Mouse (Mus musculus) intestine, postnatal 0 days (tissue): ENCODE results near the gene Kars. TPM values are rescaled to one million over a fixed set of nuclear protein-coding genes. Genes with fewer than 3 reads are reported as not detected.

Experiments used
- ATAC-seq: fragments of 200-750 bp; cut with Nextera tagmentation; 2 replicates; pipeline ENCODE4 v1.8.0; 2017; ENCODE audit warnings: mild to moderate bottlenecking, moderate TSS enrichment, moderate library complexity
- H3K27ac ChIP-seq: fragments of 300-500 bp; sonication (generic); 2 replicates; pipeline ENCODE4 v1.5.1; 2014; ENCODE audit warnings: mild to moderate bottlenecking, low read depth, low read length, moderate library complexity
- H3K27me3 ChIP-seq: fragments of 300-500 bp; sonication (generic); replicated peaks from 2 replicates; pipeline ENCODE4 v1.6.1; 2014; ENCODE audit warnings: low read length, mixed read lengths; ENCODE audit not compliant: control insufficient read depth, insufficient read depth
- H3K36me3 ChIP-seq: fragments of 300-500 bp; sonication (generic); 2 replicates; pipeline ENCODE4 v1.6.1; 2014; ENCODE audit warnings: mild to moderate bottlenecking, moderate library complexity; ENCODE audit not compliant: control insufficient read depth, insufficient read depth
- H3K4me1 ChIP-seq: fragments of 300-500 bp; sonication (generic); replicated peaks from 2 replicates; pipeline ENCODE4 v1.6.1; 2014; ENCODE audit warnings: antibody characterized with exemption, low read length, mixed read lengths; ENCODE audit not compliant: control insufficient read depth, insufficient read depth
- H3K4me2 ChIP-seq: fragments of 300-500 bp; sonication (generic); replicated peaks from 2 replicates; pipeline ENCODE4 v1.6.1; 2014; ENCODE audit warnings: low read depth, mild to moderate bottlenecking, moderate library complexity
- H3K4me3 ChIP-seq: fragments of 300-500 bp; sonication (generic); 2 replicates; pipeline ENCODE4 v1.5.1; 2014; ENCODE audit warnings: low read depth, low read length
- H3K9ac ChIP-seq: fragments of 300-500 bp; sonication (generic); 2 replicates; pipeline ENCODE4 v1.6.1; 2014; ENCODE audit warnings: mild to moderate bottlenecking, low read depth, low read length
- H3K9me3 ChIP-seq: fragments of 300-500 bp; sonication (generic); 2 replicates; pipeline ENCODE4 v1.6.1; 2016; ENCODE audit warnings: mixed run types; ENCODE audit not compliant: control insufficient read depth
- CTCF ChIP-seq: sonication (generic); IDR thresholded peaks from 2 replicates; pipeline ENCODE4 v1.5.1; 2016; ENCODE audit warnings: low read depth, mild to moderate bottlenecking, control low read depth, antibody characterized with exemption, moderate library complexity
- WGBS: fragments of 180-500 bp; shearing (Covaris S2); extraction: QIAGEN DNeasy Blood & Tissue Kit; methylation state at CpG from one replicate; pipeline ENCODE4 v1.1.7; 2014; 5-methylcytosine and 5-hydroxymethylcytosine counted together
- polyA plus RNA-seq: library from polyadenylated mRNA; unstranded; fragments of >200 nt; fragmentation: Nextera tagmentation; extraction: Ambion mirVana; gene quantifications from 2 replicates; pipeline ENCODE4 v1.2.1, GENCODE M21; 2015

The Kars gene
- 63.7 and 69.2 TPM in 2 replicates for polyA plus RNA-seq

DNA sequence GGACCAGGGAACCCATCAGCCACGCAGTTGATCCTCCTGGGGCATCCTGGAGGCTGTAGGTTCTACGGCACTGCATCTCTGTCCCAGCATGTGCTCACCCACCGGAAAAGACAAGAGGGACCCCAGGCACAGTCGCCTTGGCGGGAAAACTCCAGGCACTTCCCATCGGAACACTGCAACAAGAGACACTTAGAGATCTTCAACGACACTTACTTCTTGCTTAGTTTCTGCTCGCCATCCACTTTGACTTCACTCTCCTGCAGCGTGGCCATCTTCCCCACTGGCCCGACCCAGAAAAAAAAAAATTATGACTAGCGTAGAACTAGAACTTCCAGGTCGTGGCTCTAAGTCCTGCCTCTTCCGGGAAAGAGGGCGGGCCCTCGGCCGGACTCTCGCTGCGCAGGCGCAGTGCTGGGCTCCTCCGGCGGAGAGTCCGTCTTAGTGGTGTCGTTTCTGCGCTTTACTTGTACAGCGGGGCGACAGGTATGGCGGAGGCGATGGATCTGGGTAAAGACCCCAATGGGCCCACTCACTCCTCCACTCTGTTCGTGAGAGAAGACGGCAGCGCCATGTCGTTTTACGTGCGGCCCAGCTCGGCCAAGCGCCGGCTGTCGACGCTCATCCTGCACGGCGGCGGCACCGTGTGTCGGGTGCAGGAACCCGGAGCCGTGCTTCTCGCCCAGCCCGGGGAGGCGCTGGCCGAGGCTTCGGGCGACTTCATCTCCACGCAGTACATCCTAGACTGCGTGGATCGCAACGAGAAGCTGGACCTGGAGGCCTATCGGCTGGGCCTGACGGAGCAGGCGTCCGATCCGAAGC, at the start of gene Kars, which contains the start of gene Terf2ip:
Gene Kars (minus strand): TSS at position 327 of the 819 bp plus-strand sequence.
Gene Terf2ip (plus strand): TSS at position 402 of the 819 bp plus-strand sequence.
- H3K4me1 ChIP-seq: peaks cover 10% of the 10 kb centered on the region
- H3K9ac ChIP-seq: peak within 1 kb of the TSS; percentile 87
- H3K27me3 ChIP-seq: no peaks in the 10 kb centered on the region
- no peaks in the 10 kb centered on the region; the same call in 1 of the 2 replicates for H3K36me3 ChIP-seq
- peak within 1 kb of the TSS; percentile 96 for H3K4me3 ChIP-seq
- ATAC-seq: peak; percentile 91
- H3K9me3 ChIP-seq: no peaks in the 10 kb centered on the region
- WGBS: under 1% methylated on average over 61 of the region's 61 CpGs
- peak within 1 kb of the TSS; percentile 97 for H3K4me2 ChIP-seq
- TF ChIP-seq CTCF: no peak
- H3K27ac ChIP-seq: peak within 1 kb of the TSS; percentile 71

DNA sequence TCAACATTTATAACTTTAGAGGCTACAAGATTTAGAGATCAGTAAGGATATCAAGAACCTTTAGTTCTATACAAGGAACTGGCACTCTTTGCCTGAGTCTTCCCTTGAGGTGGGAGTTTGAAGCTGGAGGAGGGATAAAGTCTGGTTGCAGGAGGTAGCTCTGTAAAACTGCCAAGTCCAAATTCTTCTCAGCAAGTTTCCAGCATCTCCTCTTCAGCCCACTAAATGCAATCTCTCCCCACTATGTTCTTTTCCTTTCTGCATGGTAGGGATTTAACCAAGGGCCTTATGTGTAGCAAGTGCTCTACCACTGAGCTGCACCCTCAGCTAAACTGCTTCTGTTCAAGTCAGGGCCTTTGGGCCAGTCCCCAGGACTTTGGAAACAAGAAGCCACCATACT, 43.3 kb upstream of the Kars start:
- no peak overlapping the region for H3K4me2 ChIP-seq
- H3K27me3 ChIP-seq: no peaks in the 10 kb centered on the region
- H3K9me3 ChIP-seq: no peaks in the 10 kb centered on the region
- no peak overlapping the region for H3K27ac ChIP-seq
- no peaks in the 10 kb centered on the region for H3K36me3 ChIP-seq
- no peaks in the 10 kb centered on the region for H3K4me1 ChIP-seq
- H3K4me3 ChIP-seq: no peak overlapping the region
- TF ChIP-seq CTCF: no peak
- no peak for ATAC-seq
- H3K9ac ChIP-seq: no peak overlapping the region

DNA sequence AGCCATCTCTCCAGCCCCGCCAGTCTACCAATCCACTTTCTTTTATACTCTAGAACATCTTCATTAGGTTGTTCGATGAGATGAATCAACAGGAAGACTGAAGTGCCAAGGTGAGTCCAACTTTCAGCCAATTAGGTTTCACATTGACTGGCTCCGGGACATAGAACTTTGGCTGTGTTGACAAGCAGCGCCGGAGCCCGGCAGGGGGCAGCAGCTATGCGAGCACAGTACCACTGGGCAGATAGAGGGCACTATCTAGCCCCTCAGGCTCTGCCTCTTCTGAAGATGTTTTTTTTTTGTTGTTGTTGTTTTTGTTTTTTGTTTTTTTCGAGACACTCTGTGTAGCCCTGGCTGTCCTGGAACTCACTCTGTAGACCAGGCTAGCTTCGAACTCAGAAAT, 40.4 kb upstream of the Kars start:
- ATAC-seq: no peak
- WGBS: 73% methylated on average over 9 of the region's 9 CpGs
- H3K27ac ChIP-seq: no peak overlapping the region

DNA sequence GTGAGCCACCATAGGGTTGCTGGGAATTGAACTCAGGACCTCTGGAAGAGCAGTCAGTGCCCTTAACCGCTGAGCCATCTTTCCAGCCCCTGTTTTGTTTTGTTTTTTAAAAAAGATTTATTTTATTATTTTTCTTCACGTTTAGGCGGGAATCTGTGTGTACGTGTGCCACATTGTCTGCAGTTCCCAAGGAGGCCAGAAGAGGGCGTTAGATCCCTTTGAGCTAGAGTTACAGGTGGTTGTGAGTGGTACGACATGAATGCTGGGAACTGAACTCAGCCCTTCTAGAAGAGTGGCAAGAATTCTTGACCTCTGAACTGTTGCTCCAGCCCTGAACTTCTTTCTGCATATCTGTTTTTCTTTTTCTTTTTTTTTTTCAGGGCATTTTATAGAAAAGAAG, 38.9 kb upstream of the Kars start:
- Histone ChIP-seq H3K4me1 (no peaks in the 10 kb centered on the region), H3K4me2 (no peak overlapping the region), H3K9ac (no peak overlapping the region), H3K4me3 (no peak overlapping the region), H3K9me3 (no peaks in the 10 kb centered on the region), H3K27ac (no peak overlapping the region), H3K27me3 (no peaks in the 10 kb centered on the region), H3K36me3 (no peaks in the 10 kb centered on the region)
- TF ChIP-seq CTCF: 0 out of 2 replicates have a peak, but pooled peaks have one; percentile 10
- WGBS: 75% methylated on average over 6 of the region's 6 CpGs
- ATAC-seq: no peak

More for the DNA sequence above, 40.4 kb upstream of the Kars start:
- H3K4me3 ChIP-seq: no peak overlapping the region
- H3K9ac ChIP-seq: no peak overlapping the region
- no peaks in the 10 kb centered on the region for H3K4me1 ChIP-seq
- no peaks in the 10 kb centered on the region for H3K9me3 ChIP-seq
- no peak overlapping the region for H3K4me2 ChIP-seq
- H3K27me3 ChIP-seq: no peaks in the 10 kb centered on the region
- TF ChIP-seq CTCF: 0 out of 2 replicates have a peak, but pooled peaks have one; percentile 6
- H3K36me3 ChIP-seq: no peaks in the 10 kb centered on the region

DNA sequence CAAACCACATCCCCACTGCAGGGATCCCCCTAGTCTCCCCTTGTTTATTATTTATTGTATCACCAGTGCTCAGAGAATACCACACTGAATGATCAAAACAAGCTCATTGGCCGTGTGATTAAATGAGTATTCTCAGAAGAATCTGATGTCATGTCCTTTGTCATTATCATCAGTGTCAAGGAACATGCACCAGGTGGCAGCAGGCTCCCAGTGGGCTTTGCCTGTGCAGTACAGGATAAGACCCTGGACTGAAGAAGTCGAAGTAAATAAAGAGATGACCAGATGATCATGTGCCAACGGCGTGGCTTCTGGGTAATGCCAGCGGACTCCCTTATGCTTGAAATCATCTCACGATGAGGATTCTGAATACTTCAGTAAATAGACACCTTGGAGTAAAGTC, 37.2 kb upstream of the Kars start:
- no peaks in the 10 kb centered on the region for H3K36me3 ChIP-seq
- no peak overlapping the region for H3K4me3 ChIP-seq
- no peak overlapping the region for H3K9ac ChIP-seq
- no peaks in the 10 kb centered on the region for H3K4me1 ChIP-seq
- H3K9me3 ChIP-seq: no peaks in the 10 kb centered on the region
- H3K4me2 ChIP-seq: no peak overlapping the region
- TF ChIP-seq CTCF: no peak
- no peak overlapping the region for H3K27ac ChIP-seq
- 75% methylated on average over 6 of the region's 6 CpGs for WGBS
- no peaks in the 10 kb centered on the region for H3K27me3 ChIP-seq
- ATAC-seq: no peak

DNA sequence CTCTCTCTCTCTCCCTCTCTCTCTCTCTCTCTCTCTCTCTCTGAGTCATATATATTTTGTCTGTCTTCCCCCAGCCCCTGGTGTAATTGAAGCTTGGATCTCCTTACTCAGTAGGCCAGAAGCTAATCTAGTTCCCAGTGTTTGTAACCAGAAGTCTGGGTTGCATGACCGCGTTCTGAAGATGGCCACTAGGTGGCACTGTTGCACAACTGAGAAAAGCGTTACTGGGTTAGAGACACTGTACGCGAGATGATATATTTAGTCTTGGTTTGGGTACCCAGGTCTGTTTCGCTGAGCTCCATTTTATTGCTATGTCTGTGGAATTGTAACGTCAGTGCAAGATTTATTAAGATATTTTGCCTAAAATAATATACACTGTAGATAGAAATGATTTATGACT, 34.8 kb upstream of the Kars start:
- peak; percentile 93 for TF ChIP-seq CTCF
- no peaks in the 10 kb centered on the region for H3K27me3 ChIP-seq
- H3K4me3 ChIP-seq: no peak overlapping the region
- H3K36me3 ChIP-seq: no peaks in the 10 kb centered on the region
- H3K27ac ChIP-seq: no peak overlapping the region
- ATAC-seq: no peak
- WGBS: 2% methylated on average over 7 of the region's 7 CpGs
- no peak overlapping the region for H3K9ac ChIP-seq
- H3K9me3 ChIP-seq: no peaks in the 10 kb centered on the region
- no peaks in the 10 kb centered on the region for H3K4me1 ChIP-seq
- H3K4me2 ChIP-seq: no peak overlapping the region
